Mouse (Mus musculus) heart, postnatal 4 days (tissue): ENCODE results near the gene Ccdc69. TPM values are rescaled to one million over a fixed set of nuclear protein-coding genes. Genes with fewer than 3 reads are reported as not detected.
"Not testable (repeated sequence)": the region's sequence is repeated elsewhere in the genome, so short reads cannot be mapped to it uniquely, and the experiment has no call there.

Experiments used
- DNase-seq: peaks from one replicate; pipeline ENCODE4 v3.0.0; 2021
- total RNA-seq, 2 experiments: library from RNA; stranded (reverse); gene quantifications; 2 replicates each; pipeline ENCODE4 v1.2.3; 2021

Ccdc69 gene
- total RNA-seq, 2 experiments from 2014 or later: 9.2 to 12.2 TPM

DNA sequence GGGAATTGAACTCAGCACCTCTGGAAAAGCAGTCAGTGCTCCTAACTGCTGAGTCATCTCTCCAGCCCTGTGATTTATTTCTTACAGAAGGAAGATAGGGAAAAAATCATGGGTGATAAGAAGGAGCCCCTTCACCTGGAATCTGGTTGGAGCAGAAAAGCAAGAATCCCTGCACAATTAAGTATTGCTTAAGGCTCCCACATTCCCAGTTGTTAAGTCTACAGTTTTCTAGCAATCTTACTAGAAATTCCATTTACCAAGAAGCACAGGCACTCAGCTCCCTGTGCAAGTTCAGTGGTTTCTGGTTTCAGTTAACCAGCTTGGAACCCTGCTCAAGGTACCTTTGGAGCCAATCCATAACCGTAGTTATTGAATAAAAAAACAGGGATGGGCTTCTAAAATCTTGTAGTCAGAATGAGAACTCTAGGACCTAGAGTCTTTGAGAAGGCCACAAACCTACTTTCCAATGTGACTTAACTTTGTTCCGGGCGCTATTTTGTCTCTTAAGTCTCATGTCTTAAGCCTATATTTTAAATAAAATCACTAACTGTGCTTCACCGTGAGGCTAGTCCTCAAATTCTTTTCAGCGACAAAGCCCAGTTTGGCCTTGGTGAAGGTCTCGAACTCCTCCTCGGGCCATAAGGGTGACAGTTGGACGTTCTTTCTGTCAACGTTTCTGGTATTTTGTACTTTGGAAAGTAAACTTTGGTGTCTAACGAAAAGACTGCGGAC lies 19.0 kb upstream of the Ccdc69 start:
- no peak for DNase-seq

DNA sequence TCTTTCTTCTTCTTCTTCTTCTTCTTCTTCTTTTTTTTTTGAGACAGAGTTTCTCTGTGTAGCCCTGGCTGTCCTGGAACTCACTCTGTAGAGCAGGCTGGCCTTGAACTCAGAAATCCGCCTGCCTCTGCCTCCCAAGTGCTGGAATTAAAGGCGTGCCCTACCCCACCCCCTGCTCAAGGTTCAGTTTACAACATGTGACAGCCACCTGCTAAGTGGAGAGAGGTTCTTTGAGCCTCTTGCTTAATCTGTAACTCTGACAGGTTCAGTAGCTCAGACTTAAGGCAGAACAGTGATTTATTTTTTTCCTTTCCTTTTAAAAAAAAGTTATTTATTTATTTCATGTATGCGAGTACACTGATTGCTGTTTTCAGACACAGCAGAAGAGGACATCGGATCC lies 18.4 kb upstream of the Ccdc69 start:
- not testable (repeated sequence) for DNase-seq

DNA sequence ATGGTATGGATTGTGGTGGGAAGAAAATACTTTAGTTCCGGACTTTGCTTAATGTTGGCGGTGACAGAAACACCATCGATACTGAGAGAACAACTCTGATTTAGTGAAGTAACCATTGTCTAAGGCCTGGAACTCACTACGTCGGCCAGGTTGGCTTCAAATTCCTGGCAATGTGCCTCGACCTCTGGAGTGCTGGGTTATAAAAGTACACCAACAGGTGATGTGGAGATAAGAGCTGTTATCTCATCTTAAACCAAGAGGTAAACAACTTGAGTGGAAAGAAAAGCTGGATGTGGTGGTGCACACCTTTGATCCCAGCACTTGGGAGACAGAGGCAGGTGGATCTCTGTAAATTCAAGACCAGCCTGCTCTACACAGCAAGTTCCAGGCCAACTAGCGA lies 15.2 kb upstream of the Ccdc69 start:
- no peak for DNase-seq

DNA sequence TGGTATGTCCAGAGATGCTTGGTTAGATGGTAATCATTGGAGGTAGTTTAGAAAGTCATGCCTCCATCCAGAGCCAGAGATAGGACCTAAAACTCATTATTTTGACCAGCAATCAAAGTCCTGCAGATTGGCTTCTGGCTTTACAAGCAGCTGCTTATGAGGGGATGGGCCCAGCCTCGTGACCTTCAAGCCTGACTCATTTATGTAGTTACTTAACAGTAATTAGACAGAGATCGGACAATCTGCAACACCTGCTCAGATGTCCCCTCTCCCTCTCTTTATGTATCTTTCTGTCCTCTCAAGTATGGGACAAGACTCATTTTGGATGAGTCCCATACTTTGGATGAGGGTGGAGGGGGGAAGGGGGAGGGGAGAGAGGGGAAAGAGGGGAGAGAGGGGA lies 12.0 kb upstream of the Ccdc69 start:
- DNase-seq: no peak

DNA sequence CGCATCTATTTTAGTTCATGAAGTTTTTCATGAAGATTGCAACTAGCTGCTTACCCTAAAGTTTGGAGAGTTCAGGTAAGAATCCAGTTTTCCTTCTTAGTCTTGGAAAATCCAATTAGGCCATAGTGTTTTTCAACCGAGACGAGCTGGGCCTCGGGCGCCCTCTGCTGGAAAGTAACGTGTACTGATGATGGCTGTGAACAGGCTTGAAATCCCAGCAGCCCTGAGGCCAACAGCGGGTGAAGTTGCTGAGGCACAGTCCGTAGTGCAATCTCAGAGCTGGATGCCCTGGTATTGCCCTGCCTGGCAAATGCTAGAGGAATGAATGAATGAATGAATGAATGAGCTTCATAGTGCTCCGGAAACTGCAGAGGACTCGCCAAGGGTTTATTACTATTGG lies 9.1 kb upstream of the Ccdc69 start:
- peak; percentile 83 for DNase-seq

DNA sequence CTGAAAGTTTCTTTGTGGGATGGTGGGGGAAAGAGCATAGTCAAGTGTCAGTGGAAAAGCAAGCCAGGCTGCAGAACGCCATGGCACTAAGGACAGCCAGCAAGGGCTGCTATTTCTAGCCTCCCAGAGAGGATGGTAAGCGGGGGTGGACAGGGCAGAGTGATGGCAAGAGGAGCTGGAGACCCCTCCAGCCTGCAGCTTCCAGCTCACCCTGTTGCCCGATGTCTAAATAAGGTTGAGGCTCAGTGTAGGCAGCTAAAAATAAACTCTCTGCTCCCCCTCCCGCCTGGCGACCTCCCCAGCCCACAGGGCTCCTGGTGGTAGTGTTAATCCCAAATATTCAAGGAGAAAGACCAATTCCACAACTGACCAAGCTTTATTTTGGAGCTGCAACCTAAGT lies 7.5 kb upstream of the Ccdc69 start:
- peak; percentile 63 for DNase-seq

DNA sequence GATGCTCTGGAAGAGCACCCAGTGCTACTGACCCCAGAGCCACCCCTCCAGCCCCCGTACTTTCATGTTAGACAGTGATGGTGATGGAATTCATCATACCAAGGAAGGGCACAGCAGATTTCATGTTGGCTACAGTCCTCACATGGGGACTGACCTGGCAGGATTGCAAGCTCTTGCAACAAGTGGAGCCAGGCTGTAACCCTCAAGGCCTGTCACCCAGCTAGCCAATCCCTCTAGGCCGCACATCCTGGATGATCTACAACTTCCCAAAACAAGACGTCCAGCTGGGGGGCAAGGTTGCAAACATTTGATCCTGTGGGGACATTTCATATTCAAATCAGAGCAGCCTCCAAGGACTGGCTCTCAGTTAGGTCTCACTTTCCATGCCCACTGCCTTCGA lies 6.7 kb upstream of the Ccdc69 start:
- peak; percentile 19 for DNase-seq

DNA sequence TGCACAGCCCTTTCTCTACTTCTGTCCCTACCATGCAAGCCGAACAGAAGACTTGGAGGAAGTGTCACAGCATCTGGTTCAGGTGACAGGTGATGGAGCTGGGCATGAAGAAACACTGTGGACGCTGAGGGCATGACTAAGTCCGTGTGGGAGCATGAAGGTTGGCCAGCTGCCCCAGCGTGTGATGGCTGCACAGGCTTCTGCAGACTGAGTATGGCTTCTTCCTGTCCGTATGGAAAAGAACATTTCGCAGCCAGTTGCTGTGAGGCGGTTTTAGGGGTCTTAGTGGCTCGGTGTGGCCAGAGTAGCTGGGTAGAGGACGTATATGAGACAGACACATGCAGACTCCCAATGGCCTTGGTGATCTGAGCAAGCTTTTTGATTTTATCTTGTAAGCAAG lies 3.3 kb upstream of the Ccdc69 start:
- DNase-seq: no peak

DNA sequence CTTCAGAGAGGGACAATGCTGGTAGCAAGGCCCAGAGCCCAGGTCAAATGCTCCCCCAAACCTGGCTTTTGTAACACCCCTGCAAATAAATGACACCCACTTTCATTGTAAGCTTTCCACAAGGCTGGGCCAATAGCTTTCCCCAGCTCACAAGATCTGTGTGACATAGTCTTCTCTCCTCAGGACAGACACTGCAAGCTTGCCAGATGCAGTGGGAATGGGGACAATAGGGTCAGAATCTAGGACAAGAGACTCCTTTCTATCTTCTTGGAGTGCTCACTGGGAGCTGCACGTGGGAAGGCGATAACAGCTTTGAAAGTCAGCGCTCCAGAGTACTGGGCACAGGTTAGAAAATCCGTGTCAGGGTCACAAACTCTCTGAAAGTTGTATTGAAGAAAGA lies 1.2 kb upstream of the Ccdc69 start:
- DNase-seq: no peak

DNA sequence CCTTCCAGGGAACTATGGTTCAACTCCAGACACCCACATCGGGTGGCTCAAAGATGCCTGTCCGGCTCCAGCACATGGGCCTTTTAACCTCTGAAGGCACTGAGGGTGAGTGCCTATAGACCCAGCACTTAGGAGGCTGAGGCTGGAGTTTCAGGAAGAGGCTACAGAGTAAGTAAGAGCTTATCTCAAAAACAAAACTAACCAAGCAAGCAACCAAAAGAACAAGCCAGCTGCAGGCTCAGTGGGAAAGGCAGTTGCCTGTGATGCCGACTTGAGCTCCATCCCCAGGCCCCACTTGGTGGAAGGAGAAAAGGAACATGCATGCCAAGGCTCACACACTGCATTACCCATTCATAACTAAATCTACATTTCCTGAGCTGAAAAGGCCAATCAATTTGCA lies 571 bp upstream of the Ccdc69 start:
- no peak for DNase-seq

DNA sequence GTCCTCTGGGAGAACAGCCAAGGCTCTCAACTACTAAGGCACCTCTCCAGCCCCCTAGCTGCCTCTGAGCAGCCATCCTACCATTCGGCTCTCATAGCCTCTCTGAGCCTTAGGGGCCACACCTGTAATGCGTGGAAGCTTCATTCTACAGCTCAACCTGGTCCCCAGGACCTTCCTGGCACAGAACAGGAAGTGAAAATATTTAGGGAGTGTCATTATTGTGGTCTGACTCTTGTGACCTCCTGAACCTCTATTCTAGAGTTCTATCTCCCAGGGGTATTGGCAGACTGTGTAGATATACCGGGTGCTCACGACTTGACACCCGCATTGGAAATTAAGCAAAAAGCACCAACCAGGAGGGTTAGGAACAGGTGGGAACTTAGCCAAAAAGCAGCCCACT lies 1.7 kb downstream of the Ccdc69 start:
- DNase-seq: no peak

DNA sequence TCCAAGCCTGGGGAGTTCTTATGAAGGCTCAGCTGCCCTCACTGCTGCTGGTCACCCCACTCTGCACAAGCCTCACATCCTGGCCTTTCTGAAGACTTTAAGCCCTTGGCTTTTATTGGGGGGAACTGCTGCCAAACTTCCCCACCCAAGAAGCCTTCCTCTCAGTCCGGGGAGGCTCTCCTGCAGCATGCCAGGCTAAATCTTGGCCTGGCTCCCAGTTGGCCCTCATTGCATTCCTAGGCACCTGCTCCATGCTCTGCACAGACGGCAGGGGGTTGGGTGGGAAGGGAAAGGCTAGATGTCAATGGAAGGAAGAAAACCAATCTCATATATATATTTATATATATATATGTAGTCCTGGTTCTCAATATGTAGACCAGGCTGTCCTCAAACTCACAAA lies 2.3 kb downstream of the Ccdc69 start:
- DNase-seq: peak; percentile 77

DNA sequence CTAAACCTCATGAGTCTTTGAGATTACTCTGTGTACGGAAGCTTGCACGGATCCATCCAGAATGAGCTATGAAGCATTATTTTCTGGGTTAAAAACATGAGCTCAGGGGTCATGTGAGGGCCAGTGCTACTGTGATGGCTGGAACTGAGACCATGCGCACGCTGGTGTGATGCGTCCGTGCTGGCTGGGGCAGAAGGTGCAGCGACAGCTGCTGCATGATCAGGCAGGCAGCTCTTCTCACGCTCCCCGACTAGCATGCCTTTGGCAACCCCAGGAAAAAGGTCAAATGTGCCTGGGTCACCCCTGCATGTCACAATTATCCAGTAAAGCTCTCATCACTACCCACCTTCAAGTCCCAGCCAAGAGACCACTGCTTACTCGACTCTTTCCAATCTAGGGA lies 4.7 kb downstream of the Ccdc69 start:
- DNase-seq: peak; percentile 27

DNA sequence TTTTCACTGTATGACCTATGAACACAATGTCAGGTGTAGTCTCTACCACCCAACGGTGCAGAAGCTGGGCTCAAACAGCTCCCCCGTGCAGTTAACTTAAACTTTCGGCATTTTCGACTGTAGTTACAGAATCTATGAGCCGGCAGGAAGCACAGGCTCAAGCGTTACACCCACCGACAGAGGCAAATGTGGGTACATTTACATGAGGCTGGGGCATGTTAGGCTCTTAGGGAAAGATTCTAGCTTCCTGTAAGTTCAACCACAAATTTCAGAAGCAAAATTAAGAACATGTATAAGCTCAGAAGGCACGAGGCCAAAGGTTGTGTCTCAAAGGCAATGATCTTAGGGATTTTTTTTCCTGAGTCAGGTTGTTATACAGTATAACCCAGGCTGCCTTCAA lies 5.5 kb downstream of the Ccdc69 start:
- DNase-seq: no peak

DNA sequence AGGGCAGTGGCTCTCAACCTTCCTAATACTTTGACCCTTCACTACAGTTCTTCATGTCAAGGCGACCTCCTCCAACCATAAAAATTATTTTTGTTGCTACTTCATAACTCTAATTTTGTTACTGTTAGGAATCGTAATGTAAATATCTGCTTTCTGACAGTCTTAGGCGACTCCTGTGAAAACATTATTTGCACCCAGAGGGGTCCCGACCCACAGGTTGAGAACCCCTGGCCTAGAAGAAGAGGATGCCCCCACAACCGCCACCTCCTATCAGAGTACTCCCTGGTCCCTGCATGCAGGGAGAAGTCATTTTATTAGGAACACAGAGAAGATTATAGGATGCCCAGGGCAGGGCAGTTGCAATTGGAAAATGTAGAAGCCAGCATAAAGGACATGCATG lies 6.6 kb downstream of the Ccdc69 start:
- no peak for DNase-seq

DNA sequence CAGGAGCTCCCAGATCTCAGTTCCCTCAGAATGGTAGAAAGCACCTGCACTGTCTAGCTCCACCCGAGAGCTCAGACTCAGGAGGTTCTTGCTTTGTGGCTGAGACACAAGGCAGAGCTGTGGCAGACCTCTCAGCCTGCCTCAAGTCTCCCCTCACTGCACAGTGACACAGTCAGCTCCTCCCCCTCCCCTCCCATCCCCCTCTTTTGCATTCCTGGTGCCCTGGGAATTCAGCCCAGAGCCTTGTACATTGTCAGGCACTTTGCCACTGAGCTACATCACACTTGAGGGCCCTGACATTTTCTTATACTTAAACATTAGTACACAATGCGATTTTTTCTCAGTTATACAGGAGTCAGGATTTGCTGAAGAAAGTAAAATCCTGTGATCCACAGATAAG lies 8.9 kb downstream of the Ccdc69 start:
- DNase-seq: peak; percentile 56

DNA sequence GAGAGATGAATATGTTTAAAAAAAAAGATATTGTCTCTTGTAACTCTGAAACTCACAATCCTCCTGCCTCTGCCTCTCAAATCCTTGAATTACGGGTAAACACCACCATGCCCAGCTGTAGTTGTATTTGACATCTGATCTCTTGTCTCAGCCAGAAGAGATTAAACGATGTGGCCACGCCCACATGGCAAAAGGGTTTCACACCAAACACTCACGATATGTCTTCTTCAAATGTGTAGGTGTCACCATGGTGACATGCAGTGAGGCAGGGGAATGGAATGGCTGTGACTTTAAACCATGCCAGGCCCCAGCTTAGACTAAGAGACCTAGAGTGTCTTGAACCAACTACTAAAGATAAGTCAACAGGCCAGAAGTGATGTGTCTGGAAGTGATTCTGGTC lies 11.0 kb downstream of the Ccdc69 start:
- DNase-seq: no peak

DNA sequence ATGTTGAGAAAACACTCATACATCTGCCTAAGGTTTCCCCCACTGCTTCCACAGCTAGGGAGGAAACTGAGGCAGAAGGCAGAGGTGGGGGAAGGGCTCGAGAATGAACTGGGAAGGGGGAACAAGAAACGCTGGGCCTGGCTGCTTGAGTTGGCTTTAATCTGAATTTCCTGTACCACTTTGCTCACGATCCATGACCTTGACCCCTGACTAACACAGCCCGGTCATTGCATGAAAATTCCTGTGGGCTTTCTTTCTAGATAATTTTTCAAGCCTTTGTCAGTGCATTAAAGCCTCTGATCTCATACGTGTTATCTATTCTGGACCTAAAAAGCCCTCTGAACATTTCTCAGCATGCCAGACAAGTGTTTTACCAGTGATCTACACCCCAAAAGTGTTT lies 15.1 kb downstream of the Ccdc69 start:
- DNase-seq: no peak

DNA sequence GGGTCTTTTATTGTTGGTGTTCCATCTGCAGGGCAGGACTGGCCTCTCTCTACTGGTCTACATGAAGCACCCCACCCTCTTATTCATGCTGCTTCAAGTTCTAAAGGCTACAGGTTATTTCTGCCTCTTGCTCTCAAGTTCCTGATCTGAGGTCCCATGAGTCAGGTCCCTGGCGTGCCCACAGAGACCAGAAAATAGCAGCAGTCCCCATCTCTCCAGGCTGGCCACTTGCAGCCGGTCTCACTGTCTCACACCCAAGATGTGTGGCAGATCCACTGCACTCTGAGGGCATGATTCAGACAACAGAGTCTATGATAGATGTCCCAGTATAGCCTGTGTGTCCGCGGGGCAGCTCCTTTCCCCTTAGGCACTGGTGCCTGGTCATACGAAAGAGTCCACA lies 17.1 kb downstream of the Ccdc69 start:
- DNase-seq: no peak

DNA sequence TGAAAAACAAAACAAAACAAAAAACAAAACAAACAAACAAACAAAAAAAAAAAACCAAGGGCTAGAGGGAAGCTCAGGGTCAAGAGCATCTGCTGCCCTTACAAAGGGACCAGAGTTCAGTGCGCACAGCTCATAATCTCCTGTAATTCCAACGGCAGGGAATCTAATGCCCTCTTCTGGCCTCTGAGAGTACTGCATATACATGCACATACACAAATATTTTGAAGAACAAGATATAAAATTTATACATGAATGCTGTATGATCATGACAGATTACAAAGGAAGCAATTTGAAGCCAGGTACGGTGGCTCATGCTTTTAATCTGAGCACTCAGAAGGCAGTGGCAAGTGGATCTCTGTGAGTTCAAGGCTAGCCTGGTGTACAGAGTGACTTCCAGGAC lies 20.4 kb downstream of the Ccdc69 start:
- DNase-seq: no peak

DNA sequence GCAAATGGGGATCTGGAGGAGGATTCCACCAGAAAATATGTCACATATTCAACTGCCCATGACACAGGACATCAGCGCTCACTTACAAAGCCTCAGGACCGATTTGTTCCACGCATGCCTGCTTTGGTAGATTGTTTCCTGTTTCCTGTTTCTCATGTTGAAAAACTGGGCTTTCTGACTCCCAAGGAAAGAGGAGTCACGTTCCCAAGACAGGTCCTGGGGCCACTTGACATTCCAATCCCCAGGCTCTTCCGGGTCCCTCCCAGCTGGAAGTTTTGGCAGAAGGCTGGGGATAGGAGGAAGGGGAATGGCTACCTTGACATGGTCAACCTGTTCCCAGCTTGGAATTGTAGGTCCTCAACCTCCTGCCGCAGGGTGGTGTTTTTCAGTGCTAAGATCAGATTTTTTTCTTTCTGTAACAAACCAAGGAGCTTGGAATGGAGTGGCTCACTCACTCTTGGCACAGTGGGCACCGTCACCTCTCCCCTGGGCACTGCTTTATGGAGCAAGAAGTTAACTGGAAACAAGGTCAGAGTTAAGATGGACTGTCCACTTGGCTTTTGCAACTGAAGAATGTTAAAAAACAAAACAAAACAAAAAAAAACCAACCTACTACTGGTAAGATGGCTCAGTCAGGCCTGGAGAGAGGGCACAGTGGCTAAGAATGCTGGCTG lies 27.0 kb downstream of the Ccdc69 start:
- DNase-seq: no peak

DNA sequence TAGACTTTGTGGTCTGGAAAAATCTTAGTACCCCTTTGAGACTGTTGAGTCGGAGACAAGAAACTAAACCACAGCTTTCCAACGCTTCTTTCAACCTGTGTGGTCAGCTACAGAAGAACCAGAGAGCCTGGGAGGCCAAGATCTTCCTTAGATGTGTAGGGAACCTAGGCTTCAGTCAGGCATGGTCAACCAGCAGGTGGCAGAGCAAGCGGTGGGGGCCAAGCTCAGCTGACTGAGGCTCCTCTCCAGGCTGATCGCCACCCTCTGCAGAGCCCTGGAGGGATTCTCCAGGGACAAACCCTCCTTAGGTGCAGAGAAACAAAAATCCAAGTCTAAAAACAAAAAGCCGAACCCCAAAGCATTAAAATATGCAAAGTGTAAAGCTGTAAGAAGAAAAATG lies 31.3 kb downstream of the Ccdc69 start:
- DNase-seq: peak; percentile 77

DNA sequence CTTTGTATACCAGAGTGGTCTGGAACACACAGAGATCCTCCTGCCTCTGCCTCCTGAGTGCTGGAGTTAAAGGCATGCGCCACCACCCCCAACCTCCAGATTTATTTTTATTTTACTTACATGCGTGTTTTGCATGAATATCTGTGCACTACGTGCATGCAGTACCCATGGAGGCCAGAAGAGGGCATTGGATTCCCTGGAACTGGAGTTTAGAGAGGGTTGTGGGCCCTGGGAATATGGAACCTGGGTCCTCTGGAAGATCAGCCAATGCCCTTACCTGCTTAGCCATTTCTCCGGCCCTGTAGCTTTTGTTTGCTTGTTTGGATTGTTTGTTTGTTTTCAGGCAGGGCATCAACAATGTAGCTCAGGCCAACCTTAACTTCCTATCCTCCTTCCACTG lies 36.6 kb downstream of the Ccdc69 start:
- peak; percentile 46 for DNase-seq

DNA sequence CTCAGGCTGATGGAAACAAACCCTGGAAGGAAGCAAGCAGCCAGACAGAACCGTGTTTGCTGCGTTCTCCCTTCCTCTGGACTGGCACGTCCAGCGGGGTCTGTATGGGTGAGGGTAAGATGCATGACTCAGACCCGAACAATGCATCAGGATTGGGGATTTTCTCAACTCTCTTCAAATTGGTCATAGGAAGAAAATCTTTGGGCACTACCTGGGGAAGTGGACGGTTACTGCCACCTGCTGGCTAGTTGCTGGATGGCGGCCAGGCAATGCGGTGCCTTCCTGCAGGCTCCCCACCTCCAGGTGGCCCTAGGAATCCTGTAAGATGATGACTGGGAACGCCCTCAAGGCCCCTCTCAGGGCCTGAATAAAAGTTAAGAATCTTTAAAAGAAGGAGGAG lies 38.3 kb downstream of the Ccdc69 start:
- DNase-seq: peak; percentile 89

DNA sequence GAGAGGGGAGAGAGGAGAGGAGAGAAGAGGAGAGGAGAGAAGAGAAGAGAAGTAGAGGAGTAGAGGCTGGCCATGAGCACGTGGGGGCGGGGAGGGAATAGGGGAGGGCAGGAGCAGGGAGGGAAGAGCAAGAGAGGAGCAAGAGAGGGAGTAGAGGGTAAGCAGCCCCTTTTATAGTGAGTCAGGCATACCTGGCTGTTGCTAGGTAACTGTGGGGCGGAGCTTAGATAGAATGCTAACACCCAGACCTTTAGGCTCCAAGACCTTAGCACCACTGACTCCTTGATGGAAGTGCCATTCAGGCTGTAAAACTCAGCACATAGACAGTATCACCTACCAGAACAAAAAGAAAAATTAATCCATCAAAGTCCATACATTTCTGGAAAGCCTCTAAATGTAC lies 41.3 kb downstream of the Ccdc69 start:
- no peak for DNase-seq
